Comparison of ENCODE assay signal across 8 mouse cellular contexts in the genomic region with DNA sequence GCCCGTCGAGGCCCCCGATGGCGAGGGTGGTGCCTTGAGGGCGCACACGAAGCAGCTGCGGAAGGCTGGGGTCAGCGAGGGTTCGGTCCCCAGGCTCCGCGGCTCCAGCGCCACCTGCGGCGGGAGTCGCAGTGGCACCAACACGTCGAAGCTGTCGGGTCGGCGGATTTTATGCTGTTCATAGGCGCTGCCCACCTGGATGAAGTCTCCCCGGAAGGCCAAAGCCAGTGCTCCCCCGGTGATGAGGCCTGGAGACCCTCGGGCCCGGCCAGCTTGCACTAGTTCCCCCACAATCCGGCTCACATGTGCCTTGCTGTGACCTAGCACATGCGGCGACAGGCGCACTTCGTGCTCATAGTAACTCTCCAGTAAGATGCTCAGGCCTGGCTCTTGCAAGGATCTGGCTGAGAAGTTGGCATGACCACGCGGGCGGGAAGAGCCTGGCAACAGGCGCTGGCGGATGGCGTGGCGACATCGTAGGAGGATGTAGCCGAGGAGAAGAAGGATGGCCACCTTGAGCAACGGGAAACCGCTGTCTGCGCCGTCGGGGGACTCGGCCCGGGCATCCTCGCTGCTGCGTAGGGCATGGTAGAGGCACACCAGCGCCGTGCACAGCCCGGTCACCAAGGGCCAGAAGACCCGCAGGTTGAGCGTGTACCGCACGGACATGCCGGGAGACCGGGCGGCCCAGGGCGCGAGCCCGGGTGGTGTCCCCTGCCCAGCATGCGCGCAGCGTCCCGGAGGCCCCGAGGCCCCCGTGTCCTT. TPM values are rescaled to one million over a fixed set of nuclear protein-coding genes. Genes with fewer than 3 reads are reported as not detected.
A peak's percentile ranks its signal among the peaks of the same experiment; 100 is the strongest.
DNase-seq lines count a peak whose midpoint lies in the region; ATAC-seq and TF ChIP-seq lines count a peak whose summit lies in the region.

No protein-coding gene starts in this region.

- peak overlapping the region; percentile 73 for H3K9ac ChIP-seq in forebrain, embryonic 13.5 days
- H3K9ac ChIP-seq in hindbrain, embryonic 13.5 days, result peak overlapping the region; percentile 73
- H3K9ac ChIP-seq in liver, postnatal 0 days (replicated peaks), result peak overlapping the region; percentile 82
- H3K9ac ChIP-seq in neural tube, embryonic 14.5 days (replicated peaks; ENCODE audit: low read depth, low read length), result peak overlapping the region; percentile 49

- H3K27me3 ChIP-seq in kidney, adult 2 months (replicated peaks; ENCODE audit: control insufficient read depth, insufficient read depth, low read length), result no peaks in the 10 kb centered on the region
- peaks cover 62% of the 10 kb centered on the region for H3K27me3 ChIP-seq in forebrain, embryonic 13.5 days
- peaks cover 66% of the 10 kb centered on the region for H3K27me3 ChIP-seq in hindbrain, embryonic 13.5 days
- no peaks in the 10 kb centered on the region for H3K27me3 ChIP-seq in liver, postnatal 0 days (ENCODE audit: insufficient read depth, low read length)
- H3K27me3 ChIP-seq in neural tube, embryonic 14.5 days (ENCODE audit: control insufficient read depth, insufficient read depth, low read length), result peaks cover 20% of the 10 kb centered on the region

- H3K4me1 ChIP-seq in kidney, adult 2 months (ENCODE audit: control insufficient read depth, insufficient read depth, low read length), result 0 out of 2 replicates have a peak, but pooled peaks cover 2% of the 10 kb centered on the region
- peaks cover 19% of the 10 kb centered on the region for H3K4me1 ChIP-seq in forebrain, embryonic 13.5 days
- H3K4me1 ChIP-seq in hindbrain, embryonic 13.5 days (replicated peaks), result peaks cover 27% of the 10 kb centered on the region
- H3K4me1 ChIP-seq in liver, postnatal 0 days (ENCODE audit: insufficient read depth), result peaks cover 46% of the 10 kb centered on the region
- H3K4me1 ChIP-seq in neural tube, embryonic 14.5 days (ENCODE audit: control insufficient read depth, insufficient read depth, low read length), result 0 out of 2 replicates have a peak, but pooled peaks cover 4% of the 10 kb centered on the region

- H3K9me3 ChIP-seq in forebrain, embryonic 13.5 days (replicated peaks), result no peaks in the 10 kb centered on the region
- H3K9me3 ChIP-seq in hindbrain, embryonic 13.5 days, result no peaks in the 10 kb centered on the region
- no peaks in the 10 kb centered on the region for H3K9me3 ChIP-seq in liver, postnatal 0 days (ENCODE audit: low read length)
- H3K9me3 ChIP-seq in neural tube, embryonic 14.5 days (ENCODE audit: control insufficient read depth, low read length), result no peaks in the 10 kb centered on the region

- ATAC-seq in forebrain, embryonic 13.5 days, result peak; percentile 50
- ATAC-seq in hindbrain, embryonic 13.5 days (ENCODE audit: low FRiP score), result peak; percentile 37; the same call in 1 of the 2 replicates
- ATAC-seq in liver, postnatal 0 days, result peak; percentile 22
- peak; percentile 32; the same call in 1 of the 2 replicates for ATAC-seq in neural tube, embryonic 14.5 days (ENCODE audit: low read depth)

- TF ChIP-seq EP300 in liver, postnatal 0 days (IDR thresholded peaks at IDR 0.05; ENCODE audit: low read depth), result no peak

- H3K27ac ChIP-seq in kidney, adult 2 months (ENCODE audit: insufficient read depth, low read depth, low read length), result peak overlapping the region; percentile 68
- no peak overlapping the region for H3K27ac ChIP-seq in forebrain, embryonic 13.5 days
- peak overlapping the region; percentile 64 for H3K27ac ChIP-seq in hindbrain, embryonic 13.5 days
- peak overlapping the region; percentile 90 for H3K27ac ChIP-seq in liver, postnatal 0 days (ENCODE audit: low read depth)
- H3K27ac ChIP-seq in neural tube, embryonic 14.5 days (ENCODE audit: low read depth, low read length), result no peak overlapping the region

- DNase-seq in kidney, adult 2 months, result peak; percentile 19
- no peak for DNase-seq in kidney, adult 8-10 months
- peak; percentile 52 for DNase-seq in R1 (ENCODE audit: low read depth, low spot score)
- peak; percentile 68 for DNase-seq in liver, postnatal 0 days
- DNase-seq in cerebellum, postnatal 36 days, result no peak

- peak overlapping the region; percentile 89 for H3K4me2 ChIP-seq in forebrain, embryonic 13.5 days
- H3K4me2 ChIP-seq in hindbrain, embryonic 13.5 days, result peak overlapping the region; percentile 74
- peak overlapping the region; percentile 67 for H3K4me2 ChIP-seq in liver, postnatal 0 days (ENCODE audit: low read depth, low read length)
- H3K4me2 ChIP-seq in neural tube, embryonic 14.5 days (ENCODE audit: low read depth, low read length), result peak overlapping the region; percentile 61

- no peak for TF ChIP-seq POLR2A in kidney, adult 2 months (IDR thresholded peaks at IDR 0.05; ENCODE audit: low read depth, low read length)

- no peak for TF ChIP-seq CTCF in kidney, adult 2 months (conservative IDR thresholded peaks at IDR 0.05; ENCODE audit: insufficient read depth, insufficient read length, low read depth, low read length)
- peak; percentile 38 for TF ChIP-seq CTCF in liver, postnatal 0 days (IDR thresholded peaks at IDR 0.05; ENCODE audit: low read depth)

- peak overlapping the region; percentile 55 for H3K4me3 ChIP-seq in kidney, adult 2 months (ENCODE audit: insufficient read depth, low read depth, low read length)
- H3K4me3 ChIP-seq in forebrain, embryonic 13.5 days, result peak overlapping the region; percentile 56
- peak overlapping the region; percentile 51 for H3K4me3 ChIP-seq in hindbrain, embryonic 13.5 days
- H3K4me3 ChIP-seq in liver, postnatal 0 days (ENCODE audit: low read depth, low read length), result peak overlapping the region; percentile 53
- peak overlapping the region; percentile 44 for H3K4me3 ChIP-seq in neural tube, embryonic 14.5 days (ENCODE audit: low read depth, low read length)

- H3K36me3 ChIP-seq in kidney, adult 2 months (ENCODE audit: control insufficient read depth, insufficient read depth, low read length), result no peaks in the 10 kb centered on the region
- no peaks in the 10 kb centered on the region for H3K36me3 ChIP-seq in forebrain, embryonic 13.5 days (ENCODE audit: poor library complexity, severe bottlenecking)
- no peaks in the 10 kb centered on the region for H3K36me3 ChIP-seq in hindbrain, embryonic 13.5 days
- 0 out of 2 replicates have a peak, but pooled peaks cover 4% of the 10 kb centered on the region for H3K36me3 ChIP-seq in liver, postnatal 0 days (replicated peaks; ENCODE audit: insufficient read depth, low read length)
- H3K36me3 ChIP-seq in neural tube, embryonic 14.5 days (ENCODE audit: control insufficient read depth, insufficient read depth, low read length), result no peaks in the 10 kb centered on the region

- WGBS in kidney, adult 2 months, result 10% methylated on average over 67 of the region's 67 CpGs
- 2% methylated on average over 67 of the region's 67 CpGs for WGBS in forebrain, embryonic 13.5 days
- WGBS in hindbrain, embryonic 13.5 days, result 2% methylated on average over 67 of the region's 67 CpGs
- WGBS in liver, postnatal 0 days (ENCODE audit: insufficient replicate concordance), result 11% methylated on average over 67 of the region's 67 CpGs
- WGBS in neural tube, embryonic 14.5 days, result 3% methylated on average over 58 of the region's 67 CpGs

RNA-seq across cellular contexts. Expression of gene Itpripl2, which starts 0.9 kb away (rescaled TPM):
- 6.9 and 7.9 TPM in 2 replicates for polyA plus RNA-seq in kidney, adult 2 months (2012; rRNA removed)
- 0.67 and 0.74 TPM in 2 replicates for polyA plus RNA-seq in forebrain, embryonic 13.5 days (2015; fragmentation: Nextera tagmentation; extraction: Ambion mirVana)
- 1.1 and 1.2 TPM in 2 replicates for polyA plus RNA-seq in hindbrain, embryonic 13.5 days (2015; fragmentation: Nextera tagmentation; extraction: Ambion mirVana)
- polyA plus RNA-seq in liver, postnatal 0 days (2015; fragmentation: Nextera tagmentation; extraction: Ambion mirVana), result 1.3 TPM in 2 replicates
- polyA plus RNA-seq in neural tube, embryonic 14.5 days (2014; fragmentation: Nextera tagmentation; extraction: Ambion mirVana), result 0.29 and 0.93 TPM in 2 replicates

RNA-seq across cellular contexts. Expression of gene Coq7, which starts 42.3 kb away (rescaled TPM):
- polyA plus RNA-seq in kidney, adult 2 months (2012; rRNA removed), result 75.9 and 82.6 TPM in 2 replicates
- 109 and 119 TPM in 2 replicates for polyA plus RNA-seq in forebrain, embryonic 13.5 days (2015; fragmentation: Nextera tagmentation; extraction: Ambion mirVana)
- 105 and 106 TPM in 2 replicates for polyA plus RNA-seq in hindbrain, embryonic 13.5 days (2015; fragmentation: Nextera tagmentation; extraction: Ambion mirVana)
- 53.1 and 53.4 TPM in 2 replicates for polyA plus RNA-seq in liver, postnatal 0 days (2015; fragmentation: Nextera tagmentation; extraction: Ambion mirVana)
- 113 and 127 TPM in 2 replicates for polyA plus RNA-seq in neural tube, embryonic 14.5 days (2014; fragmentation: Nextera tagmentation; extraction: Ambion mirVana)

RNA-seq across cellular contexts. Expression of gene Syt17, which starts 42.8 kb away (rescaled TPM):
- 10.6 and 11.9 TPM in 2 replicates for polyA plus RNA-seq in kidney, adult 2 months (2012; rRNA removed)
- polyA plus RNA-seq in forebrain, embryonic 13.5 days (2015; fragmentation: Nextera tagmentation; extraction: Ambion mirVana), result 3.2 and 4.7 TPM in 2 replicates
- polyA plus RNA-seq in hindbrain, embryonic 13.5 days (2015; fragmentation: Nextera tagmentation; extraction: Ambion mirVana), result 9.4 and 9.6 TPM in 2 replicates
- 0.06 and 0.08 TPM in 2 replicates for polyA plus RNA-seq in liver, postnatal 0 days (2015; fragmentation: Nextera tagmentation; extraction: Ambion mirVana)
- 14.8 and 18.3 TPM in 2 replicates for polyA plus RNA-seq in neural tube, embryonic 14.5 days (2014; fragmentation: Nextera tagmentation; extraction: Ambion mirVana)

Comparison
In these comparisons a context has a peak if more than half of its experiments do, and no peak if none do; other contexts are left out.
1. DNase-seq: peak in kidney, adult 2 months (single experiment), R1 (single experiment) and liver, postnatal 0 days (single experiment); none in kidney, adult 8-10 months (0 of 2) and cerebellum, postnatal 36 days (0 of 2).
2. H3K27ac ChIP-seq: peak in kidney, adult 2 months (single experiment), hindbrain, embryonic 13.5 days (single experiment) and liver, postnatal 0 days (single experiment); none in forebrain, embryonic 13.5 days (single experiment) and neural tube, embryonic 14.5 days (single experiment).
3. Peak in every context shown above with its lines, with median percentiles within 50 percentile points of each other: H3K4me3 ChIP-seq, ATAC-seq, H3K4me2 ChIP-seq and H3K9ac ChIP-seq.